Mouse (Mus musculus) heart, postnatal 0 days (tissue): Measurements from ENCODE around the gene Igsf3.

Experiments used
- CTCF ChIP-seq: IDR thresholded peaks from 2 replicates; pipeline ENCODE4 v1.5.1; 2016; ENCODE audit warnings: antibody characterized with exemption, control low read depth, low read depth
- EP300 ChIP-seq: IDR thresholded peaks from 2 replicates; pipeline ENCODE4 v1.6.1; 2016; ENCODE audit warnings: antibody characterized with exemption, low read depth

DNA sequence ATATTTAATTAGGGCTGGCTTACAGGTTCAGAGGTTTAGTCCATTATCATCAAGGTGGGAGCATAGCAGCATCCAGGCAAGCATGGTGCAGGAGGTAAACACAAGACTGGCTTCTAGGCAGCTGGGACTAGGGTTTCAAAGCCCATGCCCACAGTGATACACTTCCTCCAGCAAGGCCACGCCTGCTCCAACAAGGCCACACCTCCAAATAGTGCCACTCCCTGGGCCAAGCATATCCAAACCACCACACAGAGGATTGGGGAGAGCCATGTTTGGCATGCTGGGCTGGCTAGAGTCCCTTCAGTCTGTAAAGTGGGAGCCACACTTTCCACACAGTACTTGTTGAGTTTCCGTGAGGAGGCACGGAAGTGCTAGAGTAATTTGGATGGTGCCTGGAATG lies 34.7 kb downstream of the Igsf3 start:
- TF ChIP-seq CTCF (no peak), EP300 (no peak)
